Mouse (Mus musculus) neural tube, embryonic 14.5 days (tissue): ENCODE measurements around the gene Krt82. TPM values are rescaled to one million over a fixed set of nuclear protein-coding genes. Genes with fewer than 3 reads are reported as not detected.

ENCODE experiments used
- ATAC-seq: fragments of 200-750 bp; cut with Nextera tagmentation; 2 replicates; pipeline ENCODE4 v1.8.0; 2017; ENCODE audit warnings: low read depth, mild to moderate bottlenecking, moderate TSS enrichment, moderate library complexity
- H3K27ac ChIP-seq: fragments of 300-500 bp; sonication (generic); 2 replicates; pipeline ENCODE4 v1.5.1; 2014; ENCODE audit warnings: low read depth, mild to moderate bottlenecking, control low read depth, low read length, moderate library complexity, mixed read lengths
- H3K27me3 ChIP-seq: fragments of 300-500 bp; sonication (generic); 2 replicates; pipeline ENCODE4 v1.6.1; 2014; ENCODE audit warnings: low read length; ENCODE audit not compliant: control insufficient read depth, insufficient read depth
- H3K36me3 ChIP-seq: fragments of 300-500 bp; sonication (generic); 2 replicates; pipeline ENCODE4 v1.6.1; 2014; ENCODE audit warnings: low read length, mixed read lengths; ENCODE audit not compliant: control insufficient read depth, insufficient read depth
- H3K4me1 ChIP-seq: fragments of 300-500 bp; sonication (generic); 2 replicates; pipeline ENCODE4 v1.6.1; 2014; ENCODE audit warnings: low read length; ENCODE audit not compliant: control insufficient read depth, insufficient read depth
- H3K4me2 ChIP-seq: fragments of 300-500 bp; sonication (generic); 2 replicates; pipeline ENCODE4 v1.6.1; 2014; ENCODE audit warnings: mild to moderate bottlenecking, low read depth, low read length, control low read depth
- H3K4me3 ChIP-seq: fragments of 300-500 bp; sonication (generic); 2 replicates; pipeline ENCODE4 v1.5.1; 2014; ENCODE audit warnings: low read depth, low read length, control low read depth, mixed read lengths
- H3K9ac ChIP-seq: fragments of 300-500 bp; sonication (generic); replicated peaks from 2 replicates; pipeline ENCODE4 v1.6.1; 2014; ENCODE audit warnings: low read depth, mild to moderate bottlenecking, control low read depth, low read length, mixed read lengths
- H3K9me3 ChIP-seq: fragments of 300-500 bp; sonication (generic); 2 replicates; pipeline ENCODE4 v1.6.1; 2016; ENCODE audit warnings: low read length; ENCODE audit not compliant: control insufficient read depth
- WGBS: fragments of 180-500 bp; shearing (Covaris S2); extraction: QIAGEN DNeasy Blood & Tissue Kit; methylation state at CpG from one replicate; pipeline ENCODE4 v1.1.7; 2014; 5-methylcytosine and 5-hydroxymethylcytosine counted together
- polyA plus RNA-seq: library from polyadenylated mRNA; unstranded; fragments of >200 nt; fragmentation: Nextera tagmentation; extraction: Ambion mirVana; gene quantifications from 2 replicates; pipeline ENCODE4 v1.2.1, GENCODE M21; 2014

The Krt82 gene
- polyA plus RNA-seq, result not detected in 2 replicates

DNA sequence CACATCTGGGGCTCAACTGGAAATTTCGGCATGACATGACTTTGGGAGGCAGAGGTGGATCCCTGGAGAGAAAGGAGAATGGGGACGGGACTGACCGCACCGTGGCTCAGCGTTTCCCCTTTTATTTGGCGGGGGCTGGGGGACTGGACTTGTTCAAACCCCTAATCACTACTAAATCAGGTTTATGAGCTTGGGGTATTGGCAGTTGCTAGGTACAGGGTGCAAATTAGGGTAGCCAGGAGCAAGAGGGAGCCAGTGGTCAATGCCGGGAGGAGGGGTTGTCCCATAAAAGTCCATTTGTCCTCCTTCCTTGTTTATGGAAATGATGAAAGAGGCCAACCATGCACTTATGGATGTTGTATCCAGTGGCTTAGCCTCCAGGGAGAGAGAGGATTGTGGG lies at the start of gene Krt82:
TSS of gene Krt82 (minus strand) at position 101 of the 400 bp plus-strand sequence.
- no peaks in the 10 kb centered on the region for H3K27me3 ChIP-seq
- WGBS, result 37% methylated on average over 7 of the region's 7 CpGs
- no peak for ATAC-seq
- H3K9ac ChIP-seq, result no peak within 1 kb of the TSS
- no peak within 1 kb of the TSS for H3K4me2 ChIP-seq
- no peaks in the 10 kb centered on the region for H3K4me1 ChIP-seq
- H3K4me3 ChIP-seq, result no peak within 1 kb of the TSS
- no peak within 1 kb of the TSS for H3K27ac ChIP-seq
- H3K36me3 ChIP-seq, result no peaks in the 10 kb centered on the region
- H3K9me3 ChIP-seq, result no peaks in the 10 kb centered on the region

DNA sequence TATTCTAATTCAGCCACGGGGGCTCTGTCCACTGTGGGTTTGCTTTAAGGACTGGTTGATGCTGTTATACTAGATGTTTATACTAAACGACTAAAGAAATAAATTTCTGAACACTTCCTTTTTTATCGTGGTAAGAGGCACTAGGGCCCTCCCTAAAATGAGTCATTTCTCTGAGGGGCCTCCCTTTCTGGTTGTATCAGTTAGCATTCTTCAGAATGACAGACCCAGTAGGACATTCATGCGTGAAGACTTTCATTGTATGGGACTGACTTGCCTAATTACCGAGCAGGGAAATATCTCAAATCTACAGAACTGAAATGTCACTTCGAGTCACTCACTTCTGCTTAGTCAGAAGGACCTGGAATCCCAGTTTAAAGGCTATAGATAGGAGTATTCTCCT lies 48.7 kb upstream of the Krt82 start:
- Histone ChIP-seq H3K27ac (no peak overlapping the region), H3K36me3 (no peaks in the 10 kb centered on the region), H3K4me3 (no peak overlapping the region), H3K4me2 (no peak overlapping the region), H3K9me3 (no peaks in the 10 kb centered on the region), H3K4me1 (no peaks in the 10 kb centered on the region), H3K9ac (no peak overlapping the region), H3K27me3 (no peaks in the 10 kb centered on the region)
- 71% methylated on average over 6 of the region's 6 CpGs for WGBS
- ATAC-seq, result no peak

DNA sequence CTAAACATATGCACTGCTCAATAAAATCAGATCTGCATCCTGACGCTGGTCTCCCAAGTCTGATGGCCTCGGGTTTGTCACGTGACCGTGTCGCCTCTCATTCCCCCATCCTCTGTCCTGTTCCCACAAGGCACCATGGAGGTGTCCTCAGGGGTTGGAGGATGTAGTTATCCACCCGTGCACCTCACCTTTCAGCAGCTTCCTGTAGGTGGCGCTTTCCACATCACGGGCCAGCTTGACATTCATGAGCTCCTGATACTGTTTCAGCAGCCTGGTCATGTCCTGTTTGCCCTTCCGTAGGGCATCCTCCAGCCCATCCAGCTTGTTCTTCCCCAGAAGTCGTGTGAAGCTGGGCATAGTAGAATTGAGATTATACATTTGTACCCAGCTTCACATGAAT lies 37.7 kb upstream of the Krt82 start:
- no peak for ATAC-seq
- no peaks in the 10 kb centered on the region for H3K36me3 ChIP-seq

DNA sequence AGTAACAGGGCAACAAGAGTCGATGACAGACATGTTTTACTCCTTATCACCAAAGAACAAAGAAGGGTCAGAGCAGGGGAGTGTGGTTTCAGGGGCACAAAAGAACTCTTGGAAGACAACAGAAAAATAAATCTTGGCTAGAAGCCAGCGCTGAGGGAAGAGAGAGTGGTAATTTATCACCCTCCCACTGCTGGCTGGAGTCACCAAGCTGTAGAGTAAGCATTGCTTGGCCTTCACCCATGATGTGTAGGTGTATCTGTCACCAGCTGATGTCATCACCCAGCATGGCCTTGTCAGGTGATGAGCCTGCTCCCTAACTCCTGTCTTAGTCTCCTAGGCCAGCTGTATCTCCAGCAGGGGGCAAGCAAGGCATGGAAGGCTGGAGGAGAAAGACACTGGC lies 34.0 kb upstream of the Krt82 start:
- no peak overlapping the region for H3K9ac ChIP-seq
- no peaks in the 10 kb centered on the region for H3K27me3 ChIP-seq
- no peak overlapping the region for H3K4me3 ChIP-seq
- no peak overlapping the region for H3K27ac ChIP-seq
- ATAC-seq, result no peak
- no peaks in the 10 kb centered on the region for H3K36me3 ChIP-seq
- no peaks in the 10 kb centered on the region for H3K9me3 ChIP-seq
- WGBS, result 13% methylated on average over 2 of the region's 2 CpGs
- no peaks in the 10 kb centered on the region for H3K4me1 ChIP-seq
- no peak overlapping the region for H3K4me2 ChIP-seq

More for the DNA sequence above, 37.7 kb upstream of the Krt82 start:
- no peak overlapping the region for H3K4me3 ChIP-seq
- WGBS, result 82% methylated on average over 10 of the region's 10 CpGs
- no peaks in the 10 kb centered on the region for H3K4me1 ChIP-seq
- H3K9ac ChIP-seq, result no peak overlapping the region
- no peak overlapping the region for H3K27ac ChIP-seq
- no peaks in the 10 kb centered on the region for H3K9me3 ChIP-seq
- H3K27me3 ChIP-seq, result no peaks in the 10 kb centered on the region
- no peak overlapping the region for H3K4me2 ChIP-seq

DNA sequence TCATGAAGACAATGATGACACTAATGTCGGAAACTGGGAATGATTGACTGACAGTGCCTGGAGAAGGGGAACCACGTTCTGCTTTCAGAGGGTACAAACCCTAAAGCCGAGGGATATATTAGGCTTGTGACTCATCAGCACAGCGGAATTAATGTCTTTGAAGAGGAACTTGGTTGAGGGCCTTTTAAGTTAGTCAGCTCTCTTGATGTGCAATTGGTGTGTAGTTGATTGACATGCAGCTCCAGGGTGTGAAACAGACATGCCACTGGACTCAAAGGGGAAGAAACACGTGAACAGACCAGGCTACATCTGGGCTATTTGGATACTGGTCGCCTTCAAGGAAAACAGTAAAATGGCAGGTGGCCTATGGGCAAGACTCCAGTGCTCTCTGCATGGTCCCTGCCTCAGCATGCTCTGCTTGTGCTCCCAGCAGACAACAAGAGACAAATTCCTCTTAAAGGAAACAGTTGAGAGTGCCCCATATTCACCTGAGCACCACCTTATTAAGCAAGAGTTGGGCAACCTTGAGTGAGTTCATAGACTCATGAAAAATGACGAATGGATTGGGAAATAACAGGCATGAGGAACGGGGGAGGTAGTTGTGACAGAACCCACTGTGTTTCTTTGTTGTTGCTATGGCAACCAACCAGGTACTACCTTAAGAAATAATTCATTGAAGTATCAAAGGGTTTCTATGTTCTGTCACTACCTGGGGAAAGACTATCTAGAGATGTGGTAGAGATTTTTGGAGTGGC lies 32.9 kb upstream of the Krt82 start:
- ATAC-seq, result no peak
- Histone ChIP-seq H3K4me1 (no peaks in the 10 kb centered on the region), H3K27ac (no peak overlapping the region), H3K36me3 (no peaks in the 10 kb centered on the region), H3K4me2 (no peak overlapping the region), H3K9ac (no peak overlapping the region), H3K27me3 (no peaks in the 10 kb centered on the region), H3K4me3 (no peak overlapping the region), H3K9me3 (no peaks in the 10 kb centered on the region)
- WGBS, result 84% methylated on average over 8 of the region's 8 CpGs

DNA sequence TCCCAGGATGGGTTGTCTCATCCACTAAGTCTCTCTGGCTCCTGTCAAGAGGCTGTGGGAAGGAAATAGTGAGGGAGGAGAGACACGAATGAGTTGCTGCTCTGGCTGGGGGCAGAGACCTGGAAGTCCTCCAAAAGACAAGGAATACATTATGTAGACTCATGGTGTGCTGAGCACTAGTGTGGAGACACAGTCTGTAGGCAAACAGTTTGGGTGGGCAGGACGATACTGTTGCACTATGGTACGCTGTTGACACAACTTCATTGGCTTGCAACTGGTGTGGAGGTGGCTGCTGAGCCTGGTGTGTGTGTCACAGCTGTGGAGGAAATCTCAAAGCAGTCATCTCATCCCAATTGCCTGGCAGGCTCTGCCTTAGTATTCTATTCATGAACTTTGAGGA lies 31.2 kb upstream of the Krt82 start:
- no peaks in the 10 kb centered on the region for H3K27me3 ChIP-seq
- ATAC-seq, result no peak

DNA sequence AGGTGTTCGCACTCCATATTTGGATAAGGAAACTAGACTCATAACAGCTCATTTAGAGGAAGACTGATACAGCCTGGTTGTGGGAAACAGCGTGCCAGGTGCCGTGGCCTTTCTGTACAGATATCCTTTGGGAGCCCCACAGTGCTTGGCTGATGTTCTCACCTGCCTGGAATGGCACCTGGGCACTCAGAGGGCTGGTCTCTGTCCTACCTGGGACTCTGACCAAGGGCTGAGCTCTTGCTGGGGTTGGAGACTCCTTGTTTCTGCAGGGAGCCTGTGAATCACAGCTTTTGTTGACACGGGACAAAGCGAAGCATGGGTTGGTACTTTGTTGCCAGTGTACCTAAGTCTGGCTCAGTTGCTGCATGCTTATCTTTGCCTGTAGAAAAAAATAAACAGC lies 25.0 kb upstream of the Krt82 start:
- no peaks in the 10 kb centered on the region for H3K4me1 ChIP-seq
- no peak for ATAC-seq
- no peak overlapping the region for H3K9ac ChIP-seq
- H3K27ac ChIP-seq, result no peak overlapping the region
- H3K4me2 ChIP-seq, result no peak overlapping the region
- no peaks in the 10 kb centered on the region for H3K9me3 ChIP-seq
- no peak overlapping the region for H3K4me3 ChIP-seq
- 92% methylated on average over 5 of the region's 5 CpGs for WGBS
- no peaks in the 10 kb centered on the region for H3K36me3 ChIP-seq
- no peaks in the 10 kb centered on the region for H3K27me3 ChIP-seq

More for the DNA sequence above, 31.2 kb upstream of the Krt82 start:
- no peak overlapping the region for H3K4me3 ChIP-seq
- no peaks in the 10 kb centered on the region for H3K36me3 ChIP-seq
- H3K9ac ChIP-seq, result no peak overlapping the region
- no peaks in the 10 kb centered on the region for H3K4me1 ChIP-seq
- no peaks in the 10 kb centered on the region for H3K9me3 ChIP-seq
- no peak overlapping the region for H3K27ac ChIP-seq
- no peak overlapping the region for H3K4me2 ChIP-seq
- WGBS, result 87% methylated on average over 3 of the region's 3 CpGs

DNA sequence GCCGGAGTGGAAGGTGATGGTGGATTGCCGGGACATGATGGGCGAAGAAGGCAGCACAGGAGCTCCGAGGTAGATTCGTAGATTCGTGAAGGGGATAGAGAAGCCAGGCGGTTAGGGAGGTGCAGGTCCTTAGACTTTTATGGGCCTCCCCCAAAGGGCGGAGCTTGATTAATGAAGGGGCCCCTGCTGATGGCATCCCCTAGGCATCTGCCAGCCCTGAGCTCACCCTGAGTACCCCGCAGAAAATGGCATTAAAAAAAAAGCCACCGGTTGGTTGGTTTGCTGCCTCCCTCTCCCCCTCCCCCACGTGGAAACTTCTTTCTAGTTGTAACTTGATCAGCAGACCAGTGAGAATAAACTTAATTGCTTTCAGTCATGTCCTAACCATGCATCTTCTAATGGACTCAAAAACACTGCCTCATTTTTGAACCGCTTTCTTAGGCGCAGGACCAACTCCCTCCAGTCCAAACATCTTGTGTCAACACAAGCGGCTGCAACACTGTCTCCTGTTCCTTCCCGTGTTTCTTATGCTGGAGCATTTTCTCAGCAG lies 23.4 kb upstream of the Krt82 start, which contains the start of gene Krt75:
TSS of gene Krt75 (minus strand) at position 109 of the 550 bp plus-strand sequence.
- H3K9ac ChIP-seq, result no peak within 1 kb of the TSS
- H3K4me2 ChIP-seq, result no peak within 1 kb of the TSS
- no peak for ATAC-seq
- H3K27me3 ChIP-seq, result no peaks in the 10 kb centered on the region
- 76% methylated on average over 15 of the region's 15 CpGs for WGBS
- no peaks in the 10 kb centered on the region for H3K9me3 ChIP-seq
- no peak within 1 kb of the TSS for H3K27ac ChIP-seq
- H3K36me3 ChIP-seq, result no peaks in the 10 kb centered on the region
- no peaks in the 10 kb centered on the region for H3K4me1 ChIP-seq
- H3K4me3 ChIP-seq, result no peak within 1 kb of the TSS

DNA sequence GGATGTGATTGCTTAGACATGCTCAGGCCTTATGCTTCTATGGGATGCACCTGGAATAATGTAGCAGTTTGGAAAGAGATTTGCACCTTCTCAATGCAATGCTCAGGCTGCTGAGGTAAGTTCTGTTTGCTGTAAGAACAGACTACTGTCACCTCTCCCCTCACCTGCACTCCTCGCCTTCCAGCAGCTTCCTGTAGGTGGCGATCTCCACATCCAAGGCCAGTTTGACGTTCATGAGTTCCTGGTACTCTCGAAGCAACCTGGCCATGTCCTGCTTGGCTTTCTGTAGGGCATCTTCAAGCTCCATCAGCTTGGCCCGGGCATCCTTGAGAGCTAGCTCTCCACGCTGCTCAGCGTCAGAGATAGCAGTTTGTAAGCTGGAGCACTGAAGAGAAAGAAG lies 17.3 kb upstream of the Krt82 start:
- H3K27ac ChIP-seq, result no peak overlapping the region
- H3K4me3 ChIP-seq, result no peak overlapping the region
- 48% methylated on average over 7 of the region's 7 CpGs for WGBS
- H3K36me3 ChIP-seq, result no peaks in the 10 kb centered on the region
- H3K9me3 ChIP-seq, result no peaks in the 10 kb centered on the region
- no peak for ATAC-seq
- H3K4me1 ChIP-seq, result no peaks in the 10 kb centered on the region
- no peaks in the 10 kb centered on the region for H3K27me3 ChIP-seq
- H3K9ac ChIP-seq, result no peak overlapping the region
- H3K4me2 ChIP-seq, result no peak overlapping the region
